Mouse (Mus musculus) kidney, adult 2 months (tissue): ENCODE data around the gene Zbtb2. TPM values are rescaled to one million over a fixed set of nuclear protein-coding genes. Genes with fewer than 3 reads are reported as not detected.

ENCODE experiments used
- DNase-seq: peaks from one replicate; pipeline ENCODE4 v3.0.0; 2021
- H3K27ac ChIP-seq: fragments of 200-500 bp; 2 replicates; pipeline ENCODE4 v1.5.1; 2012; ENCODE audit warnings: low read depth, low read length, control low read depth, inconsistent platforms; ENCODE audit not compliant: insufficient read depth
- H3K27me3 ChIP-seq: fragments of 200-500 bp; replicated peaks from 2 replicates; pipeline ENCODE4 v1.6.1; 2012; ENCODE audit warnings: mild to moderate bottlenecking, moderate library complexity, low read length, inconsistent platforms; ENCODE audit not compliant: control insufficient read depth, insufficient read depth
- H3K36me3 ChIP-seq: fragments of 200-500 bp; 2 replicates; pipeline ENCODE4 v1.6.1; 2012; ENCODE audit warnings: mild to moderate bottlenecking, moderate library complexity, low read length, inconsistent platforms; ENCODE audit not compliant: control insufficient read depth, insufficient read depth
- H3K4me1 ChIP-seq: fragments of 200-500 bp; 2 replicates; pipeline ENCODE4 v1.6.1; 2011; ENCODE audit warnings: low read length; ENCODE audit not compliant: control insufficient read depth, insufficient read depth
- H3K4me3 ChIP-seq: fragments of 200-500 bp; 2 replicates; pipeline ENCODE4 v1.5.1; 2011; ENCODE audit warnings: mild to moderate bottlenecking, low read depth, low read length, control low read depth; ENCODE audit not compliant: insufficient read depth
- CTCF ChIP-seq: fragments of 200-500 bp; conservative IDR thresholded peaks from 2 replicates; pipeline ENCODE4 v1.5.1; 2011; ENCODE audit warnings: low read depth, mild to moderate bottlenecking, control low read depth, low read length, moderate library complexity, mixed read lengths; ENCODE audit not compliant: insufficient read depth, insufficient read length
- POLR2A ChIP-seq: fragments of 200-500 bp; IDR thresholded peaks from one replicate; pipeline ENCODE4 v1.6.1; 2011; ENCODE audit warnings: low read depth, low read length, control low read depth
- WGBS: fragments of 180-500 bp; shearing (Covaris S2); methylation state at CpG from one replicate; pipeline ENCODE4 v1.1.7; 2018; 5-methylcytosine and 5-hydroxymethylcytosine counted together
- polyA plus RNA-seq: library from polyadenylated mRNA; depleted of rRNA; stranded (reverse); fragments of >200 nt; gene quantifications from 2 replicates; pipeline ENCODE4 v1.2.3, GENCODE M21; 2012

The Zbtb2 gene
- polyA plus RNA-seq, 1 experiment = 6.9 TPM

DNA sequence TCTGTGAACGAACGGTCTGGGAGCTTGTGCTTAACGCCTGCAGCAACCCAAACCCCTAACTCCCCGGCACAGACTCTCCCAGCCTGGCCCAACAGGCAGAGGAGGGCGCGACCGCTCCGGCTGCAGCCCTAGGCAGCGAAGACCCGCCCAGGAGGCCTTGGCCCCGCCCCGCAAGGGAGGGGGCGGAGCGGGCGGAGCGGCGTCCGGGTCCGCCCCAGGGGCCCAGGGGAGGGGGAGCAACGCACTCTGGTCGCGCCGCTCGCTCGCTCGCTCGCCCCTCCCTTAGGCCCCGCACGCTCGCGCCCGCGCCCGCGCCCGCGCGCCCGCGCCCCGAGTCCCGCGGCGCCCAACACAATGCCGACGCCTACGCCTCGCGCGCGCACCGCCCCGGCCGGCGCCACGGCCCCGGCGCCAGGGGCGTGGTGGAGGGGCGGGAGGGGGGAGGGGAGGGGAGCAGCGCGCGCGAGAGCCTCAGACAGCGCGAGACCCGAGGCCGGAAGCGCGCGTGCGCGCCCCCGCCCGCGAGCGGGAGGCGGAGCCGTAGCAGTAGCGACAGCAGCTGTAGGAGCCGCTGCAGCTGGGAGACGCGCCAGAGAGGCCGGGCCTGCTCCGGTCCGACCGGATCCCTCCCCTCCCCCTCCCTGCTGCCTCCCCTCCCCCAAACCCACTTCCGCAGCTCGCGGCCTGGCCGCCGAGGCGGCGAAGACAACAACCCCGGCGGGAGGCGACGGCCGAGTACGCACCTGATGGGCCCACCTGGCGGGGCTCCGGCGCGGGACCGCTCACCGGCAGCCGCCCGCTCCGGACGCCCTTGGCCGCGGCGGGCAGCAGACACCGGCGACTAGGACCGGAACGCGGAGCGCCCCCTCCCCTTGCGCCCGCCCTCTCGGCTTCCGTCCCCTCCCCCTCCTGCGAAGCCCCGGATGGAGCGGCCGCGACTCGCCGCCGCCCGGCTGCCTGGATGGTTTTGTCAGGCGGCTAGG, 1.0 kb downstream of the Zbtb2 start:
- DNase-seq = peak; percentile 98
- peak overlapping the region; percentile 60 for H3K4me3 ChIP-seq
- TF ChIP-seq CTCF = no peak
- TF ChIP-seq POLR2A = peak; percentile 56
- under 1% methylated on average over 87 of the region's 133 CpGs for WGBS
- peak overlapping the region; percentile 98 for H3K27ac ChIP-seq
- H3K36me3 ChIP-seq = no peaks in the 10 kb centered on the region
- peaks cover 29% of the 10 kb centered on the region for H3K4me1 ChIP-seq
- no peaks in the 10 kb centered on the region for H3K27me3 ChIP-seq

DNA sequence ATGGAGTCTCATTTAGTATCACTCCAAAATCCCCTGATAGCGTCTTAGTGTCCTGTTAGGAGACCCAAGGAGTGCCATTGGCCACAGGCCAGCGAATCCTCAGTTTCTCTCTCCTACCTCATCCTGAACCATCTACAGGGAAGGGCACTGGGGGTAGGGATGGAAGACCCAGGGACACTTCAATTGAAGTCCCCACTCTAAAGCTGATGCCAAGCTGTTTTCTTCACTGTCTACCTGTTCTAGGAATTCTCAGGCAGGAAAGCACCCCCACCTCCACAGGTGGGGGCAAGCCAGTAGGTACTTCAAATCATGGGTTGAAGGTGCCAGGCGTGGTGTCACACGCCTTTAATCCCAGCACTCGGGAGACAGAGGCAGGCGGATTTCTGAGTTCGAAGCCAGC, 3.7 kb downstream of the Zbtb2 start:
- TF ChIP-seq CTCF (no peak), POLR2A (no peak)
- Histone ChIP-seq H3K4me1 (peaks cover 8% of the 10 kb centered on the region), H3K27me3 (no peaks in the 10 kb centered on the region), H3K27ac (no peak overlapping the region), H3K4me3 (no peak overlapping the region), H3K36me3 (no peaks in the 10 kb centered on the region)
- no peak for DNase-seq
- WGBS = 92% methylated on average over 7 of the region's 7 CpGs

DNA sequence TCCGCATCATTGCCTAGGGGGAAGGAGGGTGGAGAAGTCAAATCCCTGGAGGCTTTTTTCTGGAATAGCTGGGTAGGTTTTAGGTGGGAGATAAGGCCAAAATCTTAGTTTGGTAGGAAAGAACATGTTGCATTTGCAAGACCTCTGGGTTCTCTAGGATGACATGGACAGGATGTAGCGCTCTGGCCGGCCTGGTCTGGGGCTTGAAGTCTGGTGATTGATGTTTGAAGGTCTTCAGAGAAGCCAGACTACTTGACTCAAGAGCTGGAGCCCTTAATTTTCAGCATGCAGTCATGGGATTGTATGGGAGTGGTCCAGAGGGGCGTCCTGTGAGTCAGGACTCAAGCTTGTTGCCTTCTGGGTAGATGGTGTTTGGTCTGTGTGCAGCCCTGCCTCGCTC, 7.2 kb downstream of the Zbtb2 start:
- Histone ChIP-seq H3K27me3 (no peaks in the 10 kb centered on the region), H3K4me1 (peaks cover 4% of the 10 kb centered on the region), H3K36me3 (no peaks in the 10 kb centered on the region), H3K27ac (no peak overlapping the region), H3K4me3 (no peak overlapping the region)
- TF ChIP-seq CTCF = no peak
- TF ChIP-seq POLR2A = no peak
- 82% methylated on average over 5 of the region's 5 CpGs for WGBS
- no peak for DNase-seq

DNA sequence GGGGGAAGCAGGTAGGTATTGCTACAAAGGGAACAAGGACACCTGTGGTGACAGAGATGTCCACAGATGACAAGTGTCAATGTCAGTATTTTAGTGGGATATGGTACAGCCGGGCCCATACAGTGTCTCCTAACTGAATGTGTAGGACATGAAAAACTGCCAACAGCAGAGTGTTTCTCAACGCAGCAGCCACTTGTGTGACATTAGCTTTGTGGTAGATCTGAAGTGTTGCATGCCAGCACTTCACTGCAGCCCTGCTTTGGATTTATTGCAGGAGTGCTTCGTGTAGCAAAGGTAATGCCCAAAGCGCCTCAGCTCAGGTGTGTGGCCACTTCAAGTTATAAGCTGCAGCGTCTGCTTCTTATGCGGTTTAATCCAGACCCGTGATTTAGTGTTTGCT, 11.0 kb downstream of the Zbtb2 start:
- H3K27ac ChIP-seq = no peak overlapping the region
- WGBS = 63% methylated on average over 7 of the region's 7 CpGs
- H3K36me3 ChIP-seq = no peaks in the 10 kb centered on the region
- no peak for TF ChIP-seq POLR2A
- TF ChIP-seq CTCF = no peak
- no peaks in the 10 kb centered on the region for H3K27me3 ChIP-seq
- H3K4me1 ChIP-seq = no peaks in the 10 kb centered on the region
- H3K4me3 ChIP-seq = no peak overlapping the region
- DNase-seq = no peak

DNA sequence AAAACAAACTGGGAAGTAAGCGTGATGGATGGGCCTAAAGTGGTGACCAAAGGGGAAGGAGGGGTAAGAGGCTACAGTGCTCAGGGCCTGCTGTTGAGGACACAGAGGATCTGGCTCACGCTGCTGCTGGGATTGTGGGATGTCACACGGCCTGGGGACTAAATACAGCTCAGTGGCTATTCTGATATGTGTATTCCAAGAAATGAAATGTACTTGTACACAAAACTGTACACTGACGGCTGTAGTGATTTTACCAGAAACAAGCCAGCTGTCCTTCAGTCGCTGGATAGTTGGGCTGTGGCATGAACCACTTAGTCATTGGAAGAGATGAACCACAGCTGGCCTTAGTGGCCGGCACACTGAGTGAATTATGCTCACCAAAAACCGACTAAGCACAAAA, 11.4 kb downstream of the Zbtb2 start:
- Histone ChIP-seq H3K27ac (no peak overlapping the region), H3K27me3 (no peaks in the 10 kb centered on the region), H3K36me3 (no peaks in the 10 kb centered on the region), H3K4me3 (no peak overlapping the region), H3K4me1 (no peaks in the 10 kb centered on the region)
- TF ChIP-seq CTCF (no peak), POLR2A (no peak)
- DNase-seq = peak; percentile 28
- 68% methylated on average over 7 of the region's 7 CpGs for WGBS

DNA sequence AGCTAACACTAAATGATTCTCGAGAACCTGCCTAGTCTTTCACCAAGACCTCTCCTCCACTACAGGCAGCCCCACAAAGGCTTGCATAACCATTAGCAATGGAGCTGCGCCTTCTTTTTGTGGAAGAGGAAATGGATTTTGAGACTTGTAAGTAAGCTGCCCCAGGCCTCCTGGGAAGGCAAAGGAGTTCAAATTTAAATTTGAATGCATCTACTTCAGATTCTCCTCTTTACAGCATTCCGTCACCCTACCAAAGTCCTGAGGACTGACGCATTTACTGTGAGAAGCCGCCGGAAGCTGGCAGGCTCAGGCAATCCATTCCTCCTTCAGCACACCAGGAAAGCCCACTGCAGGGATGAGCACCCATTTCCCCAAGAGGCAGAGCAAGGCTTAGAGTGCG, 12.6 kb downstream of the Zbtb2 start:
- no peak overlapping the region for H3K4me3 ChIP-seq
- 72% methylated on average over 7 of the region's 7 CpGs for WGBS
- DNase-seq = no peak
- H3K4me1 ChIP-seq = no peaks in the 10 kb centered on the region
- TF ChIP-seq POLR2A (no peak), CTCF (no peak)
- H3K27ac ChIP-seq = no peak overlapping the region
- no peaks in the 10 kb centered on the region for H3K27me3 ChIP-seq
- no peaks in the 10 kb centered on the region for H3K36me3 ChIP-seq

DNA sequence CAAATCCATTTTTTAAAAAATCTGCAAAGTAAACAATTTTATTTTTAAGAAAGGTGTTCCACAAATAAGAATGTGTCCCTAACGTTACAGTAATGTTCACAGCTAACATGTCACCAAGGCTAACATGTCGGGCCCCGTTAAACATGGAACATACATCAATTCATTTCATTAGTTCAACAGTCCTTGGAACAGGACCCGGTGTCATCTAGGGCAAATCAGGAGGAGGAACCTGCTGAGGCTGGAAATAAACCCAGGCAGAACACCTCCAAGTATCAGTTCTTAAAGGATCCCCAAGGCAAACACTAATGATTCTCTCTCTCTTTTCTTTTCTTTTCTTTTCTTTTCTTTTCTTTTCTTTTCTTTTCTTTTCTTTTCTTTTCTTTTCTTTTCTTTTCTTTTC, 13.2 kb downstream of the Zbtb2 start:
- H3K36me3 ChIP-seq = no peaks in the 10 kb centered on the region
- H3K27me3 ChIP-seq = no peaks in the 10 kb centered on the region
- no peak overlapping the region for H3K4me3 ChIP-seq
- 66% methylated on average over 4 of the region's 4 CpGs for WGBS
- H3K4me1 ChIP-seq = no peaks in the 10 kb centered on the region
- no peak for TF ChIP-seq POLR2A
- no peak for TF ChIP-seq CTCF
- DNase-seq = no peak
- no peak overlapping the region for H3K27ac ChIP-seq
